Mouse (Mus musculus) brain, embryonic 14.5 days (tissue): ENCODE results near the gene Rack1.

Source experiments
- CTCF ChIP-seq: fragments of 200-500 bp; IDR thresholded peaks from 2 replicates; pipeline ENCODE4 v1.5.1; 2012; ENCODE audit warnings: inconsistent platforms, mild to moderate bottlenecking, moderate library complexity, borderline replicate concordance; ENCODE audit not compliant: insufficient read depth, insufficient read length; ENCODE audit errors: extremely low read depth
- POLR2A ChIP-seq: fragments of 200-500 bp; IDR thresholded peaks from 2 replicates; pipeline ENCODE4 v1.6.1; 2012; ENCODE audit warnings: mild to moderate bottlenecking, inconsistent platforms, borderline replicate concordance; ENCODE audit not compliant: poor library complexity, insufficient read depth, insufficient read length, severe bottlenecking; ENCODE audit errors: extremely low read depth

- TF ChIP-seq POLR2A (no peak), CTCF (no peak)
Measured at GRCm38 (mm10) chr11:48801831-48802772, 2.0 kb downstream of the Rack1 start.
